Mouse (Mus musculus) spleen, adult 2 months (tissue): ENCODE results near the gene Cfl1.

Source experiments
- CTCF ChIP-seq: fragments of 200-500 bp; IDR thresholded peaks from 2 replicates; pipeline ENCODE4 v1.5.1; 2011; ENCODE audit warnings: mild to moderate bottlenecking, inconsistent platforms; ENCODE audit not compliant: insufficient read depth, insufficient read length, insufficient replicate concordance; ENCODE audit errors: extremely low read depth
- POLR2A ChIP-seq: fragments of 200-500 bp; IDR thresholded peaks from 2 replicates; pipeline ENCODE4 v1.6.1; 2011; ENCODE audit warnings: low read depth, low read length, inconsistent platforms

GRCm38 (mm10) chr19:5461411-5461810, 28.8 kb upstream of the Cfl1 start:
- TF ChIP-seq CTCF (no peak), POLR2A (no peak)
